Mouse (Mus musculus) hindbrain, embryonic 16.5 days (tissue): Measurements from ENCODE around the gene Plcz1. TPM values are rescaled to one million over a fixed set of nuclear protein-coding genes. Genes with fewer than 3 reads are reported as not detected.

Experiments
- ATAC-seq: fragments of 200-750 bp; cut with Nextera tagmentation; 2 replicates; pipeline ENCODE4 v1.8.0; 2017; ENCODE audit warnings: moderate TSS enrichment, moderate library complexity
- H3K27ac ChIP-seq: fragments of 300-500 bp; sonication (generic); 2 replicates; pipeline ENCODE4 v1.5.1; 2014; ENCODE audit warnings: low read depth, mild to moderate bottlenecking, control low read depth, low read length, moderate library complexity
- H3K27me3 ChIP-seq: fragments of 300-500 bp; sonication (generic); replicated peaks from 2 replicates; pipeline ENCODE4 v1.6.1; 2014; ENCODE audit warnings: low read length; ENCODE audit not compliant: control insufficient read depth, insufficient read depth
- H3K36me3 ChIP-seq: fragments of 300-500 bp; sonication (generic); 2 replicates; pipeline ENCODE4 v1.6.1; 2014; ENCODE audit warnings: mild to moderate bottlenecking, low read length, moderate library complexity, mixed read lengths; ENCODE audit not compliant: control insufficient read depth, insufficient read depth
- H3K4me1 ChIP-seq: fragments of 300-500 bp; sonication (generic); 2 replicates; pipeline ENCODE4 v1.6.1; 2014; ENCODE audit warnings: low read depth, low read length; ENCODE audit not compliant: control insufficient read depth, insufficient read depth
- H3K4me2 ChIP-seq: fragments of 300-500 bp; sonication (generic); 2 replicates; pipeline ENCODE4 v1.6.1; 2014; ENCODE audit warnings: mild to moderate bottlenecking, low read length, control low read depth, moderate library complexity
- H3K4me3 ChIP-seq: fragments of 300-500 bp; sonication (generic); 2 replicates; pipeline ENCODE4 v1.5.1; 2014; ENCODE audit warnings: mild to moderate bottlenecking, low read length, control low read depth, moderate library complexity
- H3K9ac ChIP-seq: fragments of 300-500 bp; sonication (generic); 2 replicates; pipeline ENCODE4 v1.6.1; 2014; ENCODE audit warnings: low read depth, mild to moderate bottlenecking, control low read depth, low read length, moderate library complexity
- H3K9me3 ChIP-seq: fragments of 300-500 bp; sonication (generic); 2 replicates; pipeline ENCODE4 v1.6.1; 2014; ENCODE audit warnings: mild to moderate bottlenecking, low read length, moderate library complexity; ENCODE audit not compliant: control insufficient read depth
- WGBS: fragments of 180-500 bp; shearing (Covaris S2); extraction: QIAGEN DNeasy Blood & Tissue Kit; methylation state at CpG from one replicate; pipeline ENCODE4 v1.1.7; 2014; 5-methylcytosine and 5-hydroxymethylcytosine counted together
- polyA plus RNA-seq: library from polyadenylated mRNA; unstranded; fragments of >200 nt; fragmentation: Nextera tagmentation; extraction: Ambion mirVana; gene quantifications from 2 replicates; pipeline ENCODE4 v1.2.1, GENCODE M21; 2015

The Plcz1 gene
- polyA plus RNA-seq, 1 experiment from 2014 or later = 0.49 TPM

- Histone ChIP-seq H3K4me2 (no peak overlapping the region), H3K27ac (no peak overlapping the region), H3K4me1 (no peaks in the 10 kb centered on the region; the same call in 1 of the 2 replicates), H3K36me3 (no peaks in the 10 kb centered on the region), H3K9me3 (no peaks in the 10 kb centered on the region), H3K4me3 (no peak overlapping the region), H3K9ac (no peak overlapping the region), H3K27me3 (no peaks in the 10 kb centered on the region)
- WGBS = 86% methylated on average over 3 of the region's 3 CpGs
- no peak for ATAC-seq
Measured at GRCm38 (mm10) chr6:139964895-139965294, 76.4 kb downstream of the Plcz1 start.

GRCm38 (mm10) chr6:139963775-139964174 lies 77.5 kb downstream of the Plcz1 start:
- Histone ChIP-seq H3K4me2 (no peak overlapping the region), H3K27ac (no peak overlapping the region), H3K4me3 (no peak overlapping the region), H3K9me3 (no peaks in the 10 kb centered on the region), H3K27me3 (no peaks in the 10 kb centered on the region), H3K36me3 (no peaks in the 10 kb centered on the region), H3K9ac (no peak overlapping the region), H3K4me1 (no peaks in the 10 kb centered on the region; the same call in 1 of the 2 replicates)
- WGBS = 72% methylated on average over 3 of the region's 3 CpGs
- ATAC-seq = no peak

- Histone ChIP-seq H3K9me3 (no peaks in the 10 kb centered on the region), H3K9ac (no peak overlapping the region), H3K4me1 (no peaks in the 10 kb centered on the region), H3K4me2 (no peak overlapping the region), H3K36me3 (no peaks in the 10 kb centered on the region), H3K4me3 (no peak overlapping the region), H3K27ac (no peak overlapping the region), H3K27me3 (no peaks in the 10 kb centered on the region)
- 59% methylated on average over 7 of the region's 7 CpGs for WGBS
- no peak for ATAC-seq
Measured at GRCm38 (mm10) chr6:139957531-139958241, 83.6 kb downstream of the Plcz1 start.

DNA sequence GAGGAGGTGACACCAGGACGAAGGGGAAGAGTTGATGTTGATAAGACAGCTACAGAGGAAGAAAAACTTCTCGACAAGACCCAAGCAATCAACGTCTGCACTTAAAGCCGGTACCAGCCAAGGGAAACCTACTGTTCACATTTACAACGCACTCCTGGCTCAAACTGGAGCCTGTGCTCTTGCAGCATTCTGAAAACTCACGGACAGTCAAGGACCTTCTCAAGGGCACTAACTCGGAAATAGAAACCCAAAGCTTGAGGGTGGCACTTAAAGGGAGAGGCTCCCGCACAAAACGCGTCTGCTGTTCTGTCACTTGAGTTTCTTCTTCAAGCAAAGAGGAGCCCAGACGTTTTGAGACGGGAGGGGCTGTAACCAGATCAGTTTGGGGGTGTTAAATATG lies 87.7 kb downstream of the Plcz1 start:
- no peak for ATAC-seq
- WGBS = 85% methylated on average over 12 of the region's 12 CpGs

GRCm38 (mm10) chr6:139947106-139947879 lies 94.0 kb downstream of the Plcz1 start:
- no peak overlapping the region for H3K27ac ChIP-seq
- no peaks in the 10 kb centered on the region for H3K4me1 ChIP-seq
- H3K9me3 ChIP-seq = no peaks in the 10 kb centered on the region
- no peak overlapping the region for H3K9ac ChIP-seq
- no peaks in the 10 kb centered on the region for H3K36me3 ChIP-seq
- H3K4me2 ChIP-seq = no peak overlapping the region
- 87% methylated on average over 8 of the region's 8 CpGs for WGBS
- no peak for ATAC-seq
- H3K4me3 ChIP-seq = no peak overlapping the region
- H3K27me3 ChIP-seq = no peaks in the 10 kb centered on the region

More for the DNA sequence above, 87.7 kb downstream of the Plcz1 start:
- no peak overlapping the region for H3K4me3 ChIP-seq
- no peaks in the 10 kb centered on the region for H3K27me3 ChIP-seq
- no peak overlapping the region for H3K27ac ChIP-seq
- H3K9ac ChIP-seq = no peak overlapping the region
- H3K4me2 ChIP-seq = no peak overlapping the region
- H3K9me3 ChIP-seq = no peaks in the 10 kb centered on the region
- no peaks in the 10 kb centered on the region for H3K4me1 ChIP-seq
- no peaks in the 10 kb centered on the region for H3K36me3 ChIP-seq

Other genes with a start within 250 kb of the Plcz1 start
- not detected in 2 replicates for gene Capza3, start 205 bp downstream of the Plcz1 start, polyA plus RNA-seq